Mouse (Mus musculus) kidney, postnatal 10 days (tissue): ENCODE measurements at regions not wholly inside any gene's neighbourhood (a gene's known extent, or its start where the extent isn't known, plus 50 kb on each side); places are given as distances from the start of the nearest gene placed in this dataset.

ENCODE experiments used
- DNase-seq: peaks from one replicate; pipeline ENCODE4 v3.0.0; 2021; ENCODE audit warnings: mixed read lengths

DNA sequence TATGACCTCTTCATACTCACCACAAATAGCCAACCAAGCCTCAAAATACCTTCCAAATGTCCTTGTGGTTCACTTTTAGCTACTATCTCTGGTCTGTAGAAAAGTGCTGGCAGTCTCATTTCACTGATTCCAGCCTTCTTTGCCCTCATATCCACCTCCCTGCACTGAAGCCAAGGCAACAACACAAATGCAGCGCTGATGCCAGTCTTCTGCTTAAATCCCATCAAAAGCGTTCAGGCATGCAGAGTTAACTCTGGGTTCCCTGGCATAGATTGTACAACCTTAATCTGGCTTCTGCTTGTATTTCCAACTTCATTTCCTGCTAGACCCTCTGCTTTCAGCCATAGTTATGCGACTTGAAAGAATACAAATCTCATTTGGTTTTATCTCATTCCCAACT lies 362.9 kb upstream of the Fam49a start:
- DNase-seq = no peak

DNA sequence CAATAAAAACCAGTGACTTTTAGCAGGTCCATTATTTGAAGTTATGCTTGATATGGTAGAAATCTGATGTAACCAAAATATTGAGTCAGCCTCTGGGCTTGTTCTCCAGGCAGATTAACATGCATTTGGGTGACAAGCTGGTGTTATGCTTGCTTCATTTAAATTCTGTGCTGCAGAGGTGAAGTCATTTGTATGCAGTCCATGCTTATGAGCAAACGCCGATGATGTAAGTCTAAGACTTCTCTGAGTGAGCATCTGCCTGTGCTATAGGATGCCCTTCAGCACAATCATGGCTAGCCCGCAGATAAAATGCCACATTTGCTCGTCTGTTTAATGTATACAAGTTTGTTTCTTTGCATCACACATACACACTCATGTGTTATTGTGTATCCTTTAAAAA lies 355.4 kb upstream of the Fam49a start:
- no peak for DNase-seq
